Comparison of ENCODE assay signal across 15 mouse cellular contexts in genomic region chr9:106076234-106076633, GRCm38 (mm10). TPM values are rescaled to one million over a fixed set of nuclear protein-coding genes. Genes with fewer than 3 reads are reported as not detected.
A peak's percentile ranks its signal among the peaks of the same experiment; 100 is the strongest.
DNase-seq lines count a peak whose midpoint lies in the region.
"Had no signal": no experiment of that assay in that cellular context is flagged by ENCODE, and none has a peak within 500 bp of the region (broad histone marks: within the 10 kb centered on the region; RNA-seq: fewer than 3 reads in every experiment).

No protein-coding gene starts in this region.

- peak; percentile 17 for DNase-seq in left cerebral cortex, adult 11 months (ENCODE audit: low spot score)
- DNase-seq in left cerebral cortex, postnatal 10 days (ENCODE audit: extremely low spot score in 1 of 2, low spot score in 2 of 2) = no peak
- peak; percentile 73 to 84 for DNase-seq in cerebellum, adult 18-20 months
- DNase-seq in cerebellum, postnatal 10 days = peak; percentile 36 to 40
- peak; percentile 18 to 38 for DNase-seq in left cerebral cortex, postnatal 36 days (ENCODE audit: low spot score in 2 of 2)
- DNase-seq in spleen, adult 12 weeks (ENCODE audit: low spot score) = no peak
- DNase-seq in natural killer cell, adult 2 months (ENCODE audit: low spot score in 2 of 2) = no peak
- DNase-seq: adrenal gland, postnatal 36 days; gastrocnemius, adult 2 months; heart, adult 18-20 months; kidney, adult 2 months; kidney, postnatal 25 days; lung, adult 2 months; lung, postnatal 36 days had no signal

- intact Hi-C loops in left cerebral cortex, postnatal 10 days (cut with DNase I) = no loop called here
- intact Hi-C loops in left cerebral cortex, postnatal 36 days (cut with DNase I) = no loop called here

RNA-seq across cellular contexts. Expression of gene Col6a4, which starts 20.3 kb away (rescaled TPM):
- total RNA-seq in left cerebral cortex, postnatal 10 days (2021) = 1 to 10 TPM; 3.3 to 4.1 TPM
- total RNA-seq in left cerebral cortex, postnatal 36 days (2021) = 1 to 10 TPM; 1.6 to 3.5 TPM
- total RNA-seq: gastrocnemius, adult 2 months; hematopoietic stem cell, adult 5-6 weeks had no signal

Comparison
In these comparisons a context has a peak if more than half of its experiments do, and no peak if none do; other contexts are left out.
1. DNase-seq: peak in left cerebral cortex, adult 11 months (single experiment), cerebellum, adult 18-20 months (2 of 2), cerebellum, postnatal 10 days (2 of 2) and left cerebral cortex, postnatal 36 days (2 of 2); none in left cerebral cortex, postnatal 10 days (0 of 2), spleen, adult 12 weeks (single experiment) and natural killer cell, adult 2 months (0 of 2).